Mouse (Mus musculus): ENCODE results near the gene Pithd1. TPM values are rescaled to one million over a fixed set of nuclear protein-coding genes. Genes with fewer than 3 reads are reported as not detected.

Pithd1 gene
- polyA plus RNA-seq, 1 experiment from 2014 or later = 60.6 TPM

DNA sequence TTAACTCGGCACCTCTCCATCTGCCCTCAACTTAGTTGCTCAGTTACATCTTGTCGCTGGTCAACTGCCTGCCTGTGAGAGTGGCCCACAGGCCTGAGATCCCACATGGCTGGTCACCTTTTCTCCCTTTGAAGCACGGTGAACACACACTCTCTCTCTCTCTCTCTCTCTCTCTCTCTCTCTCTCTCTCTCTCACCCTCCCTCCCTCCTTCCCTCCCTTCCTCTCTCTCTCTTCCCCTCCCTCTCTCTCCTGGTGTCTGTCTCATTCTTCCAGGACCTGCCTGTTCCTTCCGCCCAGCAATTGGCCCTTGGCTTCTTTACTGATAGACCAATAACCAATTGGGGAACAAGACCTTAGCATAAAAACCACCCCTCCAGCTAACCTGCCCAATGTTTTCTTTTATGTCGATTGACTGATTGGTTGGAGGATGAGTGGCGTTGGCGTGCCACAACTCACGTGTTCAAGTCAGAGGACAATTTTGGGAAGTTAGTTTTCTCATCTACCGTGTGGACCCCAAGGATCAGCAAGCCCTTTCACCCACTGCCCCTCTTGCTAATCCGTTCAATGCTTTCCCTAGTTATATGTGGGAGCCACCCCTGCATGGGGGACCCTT, 60.8 kb downstream of the Pithd1 start:
- Histone ChIP-seq H3K4me2 (ENCODE audit: low read depth) (no peak overlapping the region), H3K4me3 (ENCODE audit: low read depth, low read length) (no peak overlapping the region), H3K27me3 (ENCODE audit: control insufficient read depth, insufficient read depth, low read length) (no peaks in the 10 kb centered on the region), H3K9me3 (ENCODE audit: control insufficient read depth, low read length) (no peaks in the 10 kb centered on the region), H3K9ac (ENCODE audit: low read length) (no peak overlapping the region), H3K36me3 (ENCODE audit: control insufficient read depth, insufficient read depth, low read length) (no peaks in the 10 kb centered on the region; the same call in 1 of the 2 replicates), H3K4me1 (ENCODE audit: control insufficient read depth, insufficient read depth, low read length) (peaks cover 7% of the 10 kb centered on the region; the same call in 1 of the 2 replicates), H3K27ac (ENCODE audit: low read depth, low read length) (no peak overlapping the region)
- no peak for DNase-seq (ENCODE audit: low spot score)
- ATAC-seq (ENCODE audit: insufficient read depth, low FRiP score, low TSS enrichment) = no peak
- 91% methylated on average over 10 of the region's 10 CpGs for WGBS

Other genes starting within 250 kb of the Pithd1 start
- gene Myom3, start 227.5 kb downstream of the Pithd1 start, polyA plus RNA-seq (2014; fragmentation: Nextera tagmentation; extraction: Ambion mirVana) = 0.62 and 0.93 TPM in 2 replicates
- 349 and 359 TPM in 2 replicates for gene Srsf10, start 131.5 kb downstream of the Pithd1 start, polyA plus RNA-seq (2014; fragmentation: Nextera tagmentation; extraction: Ambion mirVana)
- 196 and 201 TPM in 2 replicates for gene Pnrc2, start 113.4 kb downstream of the Pithd1 start, polyA plus RNA-seq (2014; fragmentation: Nextera tagmentation; extraction: Ambion mirVana)
- 0.38 and 1.0 TPM in 2 replicates for gene Cnr2, start 91.9 kb downstream of the Pithd1 start, polyA plus RNA-seq (2014; fragmentation: Nextera tagmentation; extraction: Ambion mirVana)
- gene Fuca1, start 66.5 kb downstream of the Pithd1 start, polyA plus RNA-seq (2014; fragmentation: Nextera tagmentation; extraction: Ambion mirVana) = 47.2 and 60.6 TPM in 2 replicates
- gene Hmgcl, start 40.8 kb downstream of the Pithd1 start, polyA plus RNA-seq (2014; fragmentation: Nextera tagmentation; extraction: Ambion mirVana) = 62.3 and 62.7 TPM in 2 replicates
- 34.2 and 36.4 TPM in 2 replicates for gene Gale, start 23.5 kb downstream of the Pithd1 start, polyA plus RNA-seq (2014; fragmentation: Nextera tagmentation; extraction: Ambion mirVana)
- gene Lypla2, start 14.6 kb downstream of the Pithd1 start, polyA plus RNA-seq (2014; fragmentation: Nextera tagmentation; extraction: Ambion mirVana) = 161 and 171 TPM in 2 replicates
- gene Eloa, start 34.5 kb upstream of the Pithd1 start, polyA plus RNA-seq (2014; fragmentation: Nextera tagmentation; extraction: Ambion mirVana) = 44.3 and 45.2 TPM in 2 replicates
- 410 and 416 TPM in 2 replicates for gene Rpl11, start 66.2 kb upstream of the Pithd1 start, polyA plus RNA-seq (2014; fragmentation: Nextera tagmentation; extraction: Ambion mirVana)
- gene Id3, start 156.2 kb upstream of the Pithd1 start, polyA plus RNA-seq (2014; fragmentation: Nextera tagmentation; extraction: Ambion mirVana) = 440 and 470 TPM in 2 replicates
- gene E2f2, start 185.1 kb upstream of the Pithd1 start, polyA plus RNA-seq (2014; fragmentation: Nextera tagmentation; extraction: Ambion mirVana) = 7.2 and 7.6 TPM in 2 replicates
- 6.9 and 7.5 TPM in 2 replicates for gene Asap3, start 219.1 kb upstream of the Pithd1 start, polyA plus RNA-seq (2014; fragmentation: Nextera tagmentation; extraction: Ambion mirVana)

Measured in neural tube, embryonic 11.5 days (tissue).